Mouse (Mus musculus): ENCODE results near the gene Isg20l2. TPM values are rescaled to one million over a fixed set of nuclear protein-coding genes. Genes with fewer than 3 reads are reported as not detected.
"Not testable (repeated sequence)": the region's sequence is repeated elsewhere in the genome, so short reads cannot be mapped to it uniquely, and the experiment has no call there.

Isg20l2 gene
- total RNA-seq (2015; ENCODE audit: low replicate concordance) (13.3 and 16.8 TPM in 2 replicates), total RNA-seq (2017; ENCODE audit: low replicate concordance) (11.6 and 11.7 TPM in 2 replicates)

GRCm38 (mm10) chr3:87930078-87930795 is at the start of gene Isg20l2, which contains the start of gene Rrnad1:
Isg20l2 (plus strand) TSS chr3:87930314.
Rrnad1 (minus strand) TSS chr3:87930717.
- ATAC-seq (replicated peaks; ENCODE audit: low FRiP score, poor library complexity, severe bottlenecking) = peak; percentile 88

GRCm38 (mm10) chr3:87884291-87884690 is 45.8 kb upstream of the Isg20l2 start:
- ATAC-seq (replicated peaks; ENCODE audit: low FRiP score, poor library complexity, severe bottlenecking) = no peak

GRCm38 (mm10) chr3:87884708-87885251 is 45.3 kb upstream of the Isg20l2 start:
- no peak for ATAC-seq (replicated peaks; ENCODE audit: low FRiP score, poor library complexity, severe bottlenecking)

GRCm38 (mm10) chr3:87885281-87886003 is 44.7 kb upstream of the Isg20l2 start, which contains the start of gene Prcc:
Prcc (minus strand) TSS chr3:87885608.
- ATAC-seq (replicated peaks; ENCODE audit: low FRiP score, poor library complexity, severe bottlenecking) = peak; percentile 93

- peak; percentile 28 for ATAC-seq (replicated peaks; ENCODE audit: low FRiP score, poor library complexity, severe bottlenecking)
These were observed 44.1 kb upstream of the Isg20l2 start for GRCm38 (mm10) chr3:87886004-87886365.

GRCm38 (mm10) chr3:87886416-87886815 is 43.7 kb upstream of the Isg20l2 start:
- no peak for ATAC-seq (replicated peaks; ENCODE audit: low FRiP score, poor library complexity, severe bottlenecking)

GRCm38 (mm10) chr3:87887400-87887799 is 42.7 kb upstream of the Isg20l2 start:
- ATAC-seq (replicated peaks; ENCODE audit: low FRiP score, poor library complexity, severe bottlenecking) = not testable (repeated sequence)

GRCm38 (mm10) chr3:87891481-87891880 is 38.6 kb upstream of the Isg20l2 start:
- ATAC-seq (replicated peaks; ENCODE audit: low FRiP score, poor library complexity, severe bottlenecking) = no peak

- peak; percentile 71 for ATAC-seq (replicated peaks; ENCODE audit: low FRiP score, poor library complexity, severe bottlenecking)
These were observed 36.7 kb upstream of the Isg20l2 start for GRCm38 (mm10) chr3:87893367-87893905.

- ATAC-seq (replicated peaks; ENCODE audit: low FRiP score, poor library complexity, severe bottlenecking) = no peak
These were observed 30.8 kb upstream of the Isg20l2 start for GRCm38 (mm10) chr3:87899266-87899665.

GRCm38 (mm10) chr3:87899776-87900175 is 30.3 kb upstream of the Isg20l2 start:
- no peak for ATAC-seq (replicated peaks; ENCODE audit: low FRiP score, poor library complexity, severe bottlenecking)

- peak; percentile 81 for ATAC-seq (replicated peaks; ENCODE audit: low FRiP score, poor library complexity, severe bottlenecking)
These were observed 29.0 kb upstream of the Isg20l2 start for GRCm38 (mm10) chr3:87901036-87901624.

GRCm38 (mm10) chr3:87901959-87902358 is 28.2 kb upstream of the Isg20l2 start:
- ATAC-seq (replicated peaks; ENCODE audit: low FRiP score, poor library complexity, severe bottlenecking) = not testable (repeated sequence)

- no peak for ATAC-seq (replicated peaks; ENCODE audit: low FRiP score, poor library complexity, severe bottlenecking)
These were observed 26.3 kb upstream of the Isg20l2 start for GRCm38 (mm10) chr3:87903821-87904220.

- ATAC-seq (replicated peaks; ENCODE audit: low FRiP score, poor library complexity, severe bottlenecking) = peak; percentile 84
These were observed 24.1 kb upstream of the Isg20l2 start, which contains the start of gene Hdgf for GRCm38 (mm10) chr3:87905880-87906485. Hdgf (plus strand) TSS chr3:87906321.

- no peak for ATAC-seq (replicated peaks; ENCODE audit: low FRiP score, poor library complexity, severe bottlenecking)
These were observed 23.5 kb upstream of the Isg20l2 start for GRCm38 (mm10) chr3:87906601-87906980.

- peak; percentile 37 for ATAC-seq (replicated peaks; ENCODE audit: low FRiP score, poor library complexity, severe bottlenecking)
These were observed 22.9 kb upstream of the Isg20l2 start for GRCm38 (mm10) chr3:87906981-87907857.

GRCm38 (mm10) chr3:87907906-87908305 is 22.2 kb upstream of the Isg20l2 start:
- ATAC-seq (replicated peaks; ENCODE audit: low FRiP score, poor library complexity, severe bottlenecking) = no peak

- no peak for ATAC-seq (replicated peaks; ENCODE audit: low FRiP score, poor library complexity, severe bottlenecking)
These were observed 20.7 kb upstream of the Isg20l2 start for GRCm38 (mm10) chr3:87909381-87909780.

Data from erythroid progenitor cell, adult 5-6 weeks (primary cell).